Mouse (Mus musculus) C2C12 (cell line): ENCODE data around the gene Nfia.

Experiments used
- CEBPB ChIP-seq: IDR thresholded peaks from one replicate; pipeline ENCODE4 v1.6.1; 2011; ENCODE audit warnings: low read depth, mild to moderate bottlenecking, control low read depth, moderate library complexity
- CTCF ChIP-seq: IDR thresholded peaks from one replicate; pipeline ENCODE4 v1.5.1; 2011; ENCODE audit not compliant: control insufficient read depth, insufficient read depth, insufficient read length
- FOSL1 ChIP-seq: IDR thresholded peaks from one replicate; pipeline ENCODE4 v1.8.0; 2011; ENCODE audit warnings: mild to moderate bottlenecking, low read length; ENCODE audit not compliant: poor library complexity, insufficient read depth, severe bottlenecking
- MAX ChIP-seq: IDR thresholded peaks from one replicate; pipeline ENCODE4 v1.6.1; 2011; ENCODE audit warnings: mild to moderate bottlenecking, control low read depth
- MYOD1 ChIP-seq: IDR thresholded peaks from one replicate; pipeline ENCODE4 v1.6.1; 2011; ENCODE audit warnings: low read depth; ENCODE audit not compliant: control insufficient read depth, insufficient read length
- MYOG ChIP-seq: IDR thresholded peaks from one replicate; pipeline ENCODE4 v1.6.1; 2011; ENCODE audit not compliant: control insufficient read depth, insufficient read length; ENCODE audit errors: extremely low read depth
- USF1 ChIP-seq: IDR thresholded peaks from one replicate; pipeline ENCODE4 v1.6.1; 2011; ENCODE audit warnings: low read depth, mild to moderate bottlenecking, control low read depth, moderate library complexity

GRCm38 (mm10) chr4:97808885-97809284 is 36.4 kb downstream of the Nfia start:
- no peak for TF ChIP-seq CTCF
- no peak for TF ChIP-seq MAX
- TF ChIP-seq MYOD1: no peak
- no peak for TF ChIP-seq FOSL1
- TF ChIP-seq USF1: no peak
- no peak for TF ChIP-seq CEBPB
- no peak for TF ChIP-seq MYOG
